Mouse (Mus musculus): ENCODE measurements around the gene Fem1b.

DNA sequence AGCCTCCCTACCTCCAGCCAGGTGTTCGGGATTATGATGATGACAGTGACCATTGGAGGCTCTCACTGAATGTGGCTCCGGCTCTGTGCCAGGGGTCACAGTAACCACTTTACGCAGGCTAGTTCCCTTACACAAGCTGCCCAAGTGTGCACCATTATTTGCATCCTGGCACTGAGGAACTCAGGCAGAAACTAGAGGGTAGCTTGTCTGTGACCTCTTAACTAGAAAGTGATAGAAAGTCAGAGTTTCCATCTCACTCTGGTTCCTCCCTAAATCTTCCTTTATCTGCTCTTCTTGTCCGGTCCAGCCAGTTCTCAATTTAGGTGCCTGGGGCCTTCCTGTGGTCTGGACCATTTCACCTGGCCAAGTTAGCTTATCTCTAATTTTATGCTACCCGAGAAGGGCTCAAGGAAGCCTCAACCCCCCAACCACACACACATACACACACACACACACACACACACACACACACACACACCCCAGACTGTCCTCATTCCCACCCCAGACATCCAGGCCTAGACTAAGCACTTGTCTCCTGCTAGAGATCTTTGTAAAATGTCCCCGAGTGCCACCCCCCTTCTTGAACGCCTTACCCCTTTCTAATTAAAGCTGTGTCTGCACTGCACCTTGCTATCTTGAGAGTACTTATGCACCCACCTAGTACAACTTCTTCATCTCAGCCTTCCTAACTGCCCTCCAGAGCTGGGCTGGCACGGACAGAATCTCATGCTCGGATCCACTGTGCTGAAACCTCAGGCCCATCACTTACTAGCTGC is 4.8 kb upstream of the Fem1b start:
- TF ChIP-seq GATA1 (IDR thresholded peaks at IDR 0.05; ENCODE audit: borderline replicate concordance, low read length), result no peak
- no peak for TF ChIP-seq FLI1 (IDR thresholded peaks at IDR 0.05; ENCODE audit: low read length)

All from megakaryocyte, embryonic 14.5 days (primary cell).